Mouse (Mus musculus): ENCODE data around the gene Dnase2b. TPM values are rescaled to one million over a fixed set of nuclear protein-coding genes. Genes with fewer than 3 reads are reported as not detected.
A peak's percentile ranks its signal among the peaks of the same experiment; 100 is the strongest.

The Dnase2b gene
- total and polyA plus RNA-seq, 2 experiments from 2014 or later = not detected

GRCm38 (mm10) chr3:146641818-146642427, 26.5 kb upstream of the Dnase2b start:
- no peaks in the 10 kb centered on the region for H3K36me3 ChIP-seq (ENCODE audit: insufficient read depth, low read length)
- no peaks in the 10 kb centered on the region for H3K4me1 ChIP-seq (ENCODE audit: insufficient read depth, low read length)
- DNase-seq (ENCODE audit: low spot score) (peak; percentile 51), ATAC-seq (ENCODE audit: low FRiP score) (no peak; the same call in 1 of the 2 replicates)
- H3K4me3 ChIP-seq (ENCODE audit: low read depth, low read length) = no peak overlapping the region
- H3K27ac ChIP-seq (ENCODE audit: low read depth, low read length) = no peak overlapping the region
- no peaks in the 10 kb centered on the region for H3K9me3 ChIP-seq (ENCODE audit: low read length)
- H3K9ac ChIP-seq (replicated peaks; ENCODE audit: low read length, poor library complexity, severe bottlenecking) = no peak overlapping the region
- WGBS = 38% methylated on average over 4 of the region's 4 CpGs
- no peaks in the 10 kb centered on the region for H3K27me3 ChIP-seq (ENCODE audit: insufficient read depth, low read length)
- no peak overlapping the region for H3K4me2 ChIP-seq (ENCODE audit: low read depth, low read length, poor library complexity, severe bottlenecking)
- no peak; the same call in 1 of the 2 replicates for TF ChIP-seq CTCF (IDR thresholded peaks at IDR 0.05)

- no peak overlapping the region for H3K4me2 ChIP-seq (ENCODE audit: low read depth, low read length, poor library complexity, severe bottlenecking)
- no peaks in the 10 kb centered on the region for H3K36me3 ChIP-seq (ENCODE audit: insufficient read depth, low read length)
- no peak overlapping the region for H3K27ac ChIP-seq (ENCODE audit: low read depth, low read length)
- WGBS = 85% methylated on average over 5 of the region's 5 CpGs
- no peaks in the 10 kb centered on the region for H3K9me3 ChIP-seq (ENCODE audit: low read length)
- no peak overlapping the region for H3K4me3 ChIP-seq (ENCODE audit: low read depth, low read length)
- no peaks in the 10 kb centered on the region for H3K4me1 ChIP-seq (ENCODE audit: insufficient read depth, low read length)
- no peak for TF ChIP-seq CTCF (IDR thresholded peaks at IDR 0.05)
- no peak overlapping the region for H3K9ac ChIP-seq (replicated peaks; ENCODE audit: low read length, poor library complexity, severe bottlenecking)
- H3K27me3 ChIP-seq (ENCODE audit: insufficient read depth, low read length) = no peaks in the 10 kb centered on the region
- DNase-seq (ENCODE audit: low spot score) (no peak), ATAC-seq (ENCODE audit: low FRiP score) (no peak)
These were observed 17.1 kb upstream of the Dnase2b start for GRCm38 (mm10) chr3:146632506-146632905.

GRCm38 (mm10) chr3:146628227-146628982, 13.0 kb upstream of the Dnase2b start:
- H3K4me3 ChIP-seq (ENCODE audit: low read depth, low read length) = no peak overlapping the region
- 73% methylated on average over 8 of the region's 8 CpGs for WGBS

GRCm38 (mm10) chr3:146625766-146626165, 10.4 kb upstream of the Dnase2b start:
- no peak for TF ChIP-seq CTCF (IDR thresholded peaks at IDR 0.05)
- no peak for DNase-seq (ENCODE audit: low spot score)
- ATAC-seq (ENCODE audit: low FRiP score) = no peak
- H3K27ac ChIP-seq (ENCODE audit: low read depth, low read length) = no peak overlapping the region
- no peaks in the 10 kb centered on the region for H3K9me3 ChIP-seq (ENCODE audit: low read length)
- no peak overlapping the region for H3K9ac ChIP-seq (replicated peaks; ENCODE audit: low read length, poor library complexity, severe bottlenecking)
- H3K4me3 ChIP-seq (ENCODE audit: low read depth, low read length) = no peak overlapping the region
- WGBS = 90% methylated on average over 4 of the region's 4 CpGs
- no peak overlapping the region for H3K4me2 ChIP-seq (ENCODE audit: low read depth, low read length, poor library complexity, severe bottlenecking)
- no peaks in the 10 kb centered on the region for H3K36me3 ChIP-seq (ENCODE audit: insufficient read depth, low read length)
- no peaks in the 10 kb centered on the region for H3K4me1 ChIP-seq (ENCODE audit: insufficient read depth, low read length)
- H3K27me3 ChIP-seq (ENCODE audit: insufficient read depth, low read length) = no peaks in the 10 kb centered on the region

More at GRCm38 (mm10) chr3:146628227-146628982, 13.0 kb upstream of the Dnase2b start:
- Histone ChIP-seq H3K4me1 (ENCODE audit: insufficient read depth, low read length) (no peaks in the 10 kb centered on the region), H3K27ac (ENCODE audit: low read depth, low read length) (no peak overlapping the region), H3K9me3 (ENCODE audit: low read length) (no peaks in the 10 kb centered on the region), H3K27me3 (ENCODE audit: insufficient read depth, low read length) (no peaks in the 10 kb centered on the region), H3K9ac (replicated peaks; ENCODE audit: low read length, poor library complexity, severe bottlenecking) (no peak overlapping the region), H3K36me3 (ENCODE audit: insufficient read depth, low read length) (no peaks in the 10 kb centered on the region), H3K4me2 (ENCODE audit: low read depth, low read length, poor library complexity, severe bottlenecking) (no peak overlapping the region)
- no peak for TF ChIP-seq CTCF (IDR thresholded peaks at IDR 0.05)
- DNase-seq (ENCODE audit: low spot score) = no peak
- ATAC-seq (ENCODE audit: low FRiP score) = no peak

GRCm38 (mm10) chr3:146621966-146622365, 6.6 kb upstream of the Dnase2b start:
- Histone ChIP-seq H3K27me3 (ENCODE audit: insufficient read depth, low read length) (no peaks in the 10 kb centered on the region), H3K9ac (replicated peaks; ENCODE audit: low read length, poor library complexity, severe bottlenecking) (no peak overlapping the region), H3K27ac (ENCODE audit: low read depth, low read length) (no peak overlapping the region), H3K9me3 (ENCODE audit: low read length) (no peaks in the 10 kb centered on the region), H3K4me3 (ENCODE audit: low read depth, low read length) (no peak overlapping the region), H3K36me3 (ENCODE audit: insufficient read depth, low read length) (no peaks in the 10 kb centered on the region), H3K4me1 (ENCODE audit: insufficient read depth, low read length) (no peaks in the 10 kb centered on the region), H3K4me2 (ENCODE audit: low read depth, low read length, poor library complexity, severe bottlenecking) (no peak overlapping the region)
- WGBS = 71% methylated on average over 11 of the region's 11 CpGs
- ATAC-seq (ENCODE audit: low FRiP score) (no peak), DNase-seq (ENCODE audit: low spot score) (no peak)
- TF ChIP-seq CTCF (IDR thresholded peaks at IDR 0.05) = no peak
